Mouse (Mus musculus) c-Kit-positive CD71-negative TER-119-negative erythroid progenitor cells, embryonic 14.5 days (primary cell): ENCODE data around the gene Cacna1e.

Source experiments
- DNase-seq: peaks from one replicate; pipeline ENCODE4 v3.0.0-alpha.2; 2013; ENCODE audit warnings: low read depth

Gene Cacna1e

GRCm38 (mm10) chr1:154707584-154708290 is 176.6 kb downstream of the Cacna1e start:
- DNase-seq, result no peak

- no peak for DNase-seq
These were observed 177.3 kb downstream of the Cacna1e start for GRCm38 (mm10) chr1:154706974-154707373.

GRCm38 (mm10) chr1:154705882-154706565 is 178.3 kb downstream of the Cacna1e start:
- no peak for DNase-seq

GRCm38 (mm10) chr1:154704558-154705185 is 179.6 kb downstream of the Cacna1e start:
- no peak for DNase-seq

- no peak for DNase-seq
These were observed 181.7 kb downstream of the Cacna1e start for GRCm38 (mm10) chr1:154702623-154703022.

GRCm38 (mm10) chr1:154688876-154689665 is 195.2 kb downstream of the Cacna1e start:
- DNase-seq, result no peak

GRCm38 (mm10) chr1:154686861-154687260 is 197.4 kb downstream of the Cacna1e start:
- DNase-seq, result no peak

GRCm38 (mm10) chr1:154683477-154684106 is 200.7 kb downstream of the Cacna1e start:
- no peak for DNase-seq

GRCm38 (mm10) chr1:154678989-154679388 is 205.3 kb downstream of the Cacna1e start:
- no peak for DNase-seq

- DNase-seq, result no peak
These were observed 206.2 kb downstream of the Cacna1e start for GRCm38 (mm10) chr1:154678151-154678550.

GRCm38 (mm10) chr1:154677677-154678076 is 206.6 kb downstream of the Cacna1e start:
- no peak for DNase-seq

- DNase-seq, result no peak
These were observed 220.6 kb downstream of the Cacna1e start for GRCm38 (mm10) chr1:154663721-154664120.

- no peak for DNase-seq
These were observed 222.3 kb downstream of the Cacna1e start for GRCm38 (mm10) chr1:154661977-154662376.

GRCm38 (mm10) chr1:154661221-154661864 is 223.0 kb downstream of the Cacna1e start:
- DNase-seq, result no peak

GRCm38 (mm10) chr1:154657366-154657765 is 226.9 kb downstream of the Cacna1e start:
- no peak for DNase-seq

- DNase-seq, result no peak
These were observed 230.3 kb downstream of the Cacna1e start for GRCm38 (mm10) chr1:154653951-154654350.

GRCm38 (mm10) chr1:154646156-154646950 is 237.9 kb downstream of the Cacna1e start:
- no peak for DNase-seq

GRCm38 (mm10) chr1:154637821-154638220 is 246.5 kb downstream of the Cacna1e start:
- no peak for DNase-seq

GRCm38 (mm10) chr1:154635766-154636165 is 248.5 kb downstream of the Cacna1e start:
- DNase-seq, result no peak

GRCm38 (mm10) chr1:154632886-154633285 is 251.4 kb downstream of the Cacna1e start:
- DNase-seq, result no peak
